Mouse (Mus musculus): Measurements from ENCODE around the gene Grk2.

GRCm38 (mm10) chr19:4305491-4306189, 382 bp downstream of the Grk2 start:
- no peak for TF ChIP-seq CTCF (IDR thresholded peaks at IDR 0.05; ENCODE audit: insufficient read depth, low read length)
- no peak for TF ChIP-seq POLR2A (IDR thresholded peaks at IDR 0.05; ENCODE audit: borderline replicate concordance, extremely low read depth, low read depth, low read length)
